Mouse (Mus musculus) small intestine, adult 2 months (tissue): Measurements from ENCODE around the gene 4930452B06Rik. TPM values are rescaled to one million over a fixed set of nuclear protein-coding genes. Genes with fewer than 3 reads are reported as not detected.

Experiments
- H3K27ac ChIP-seq: fragments of 200-500 bp; 2 replicates; pipeline ENCODE4 v1.5.1; 2012; ENCODE audit warnings: low read depth, low read length, control low read depth, inconsistent platforms; ENCODE audit not compliant: insufficient read depth
- H3K27me3 ChIP-seq: fragments of 200-500 bp; 2 replicates; pipeline ENCODE4 v1.6.1; 2012; ENCODE audit warnings: mild to moderate bottlenecking, moderate library complexity, low read length, inconsistent platforms; ENCODE audit not compliant: control insufficient read depth, insufficient read depth
- H3K36me3 ChIP-seq: fragments of 200-500 bp; 2 replicates; pipeline ENCODE4 v1.6.1; 2012; ENCODE audit warnings: mild to moderate bottlenecking, low read length, control low read depth, inconsistent platforms; ENCODE audit not compliant: control insufficient read depth, insufficient read depth
- H3K4me1 ChIP-seq: fragments of 200-500 bp; 2 replicates; pipeline ENCODE4 v1.6.1; 2012; ENCODE audit warnings: low read length, inconsistent platforms, mixed read lengths; ENCODE audit not compliant: control insufficient read depth, insufficient read depth, insufficient read length
- H3K4me3 ChIP-seq: fragments of 200-500 bp; 2 replicates; pipeline ENCODE4 v1.5.1; 2012; ENCODE audit warnings: low read depth, mild to moderate bottlenecking, control low read depth, inconsistent platforms, low read length, moderate library complexity
- CTCF ChIP-seq: fragments of 200-500 bp; IDR thresholded peaks from 2 replicates; pipeline ENCODE4 v1.5.1; 2012; ENCODE audit warnings: low read depth, mild to moderate bottlenecking, control low read depth, inconsistent platforms, low read length, moderate library complexity, mixed read lengths; ENCODE audit not compliant: insufficient replicate concordance, insufficient read length; ENCODE audit errors: extremely low read depth
- POLR2A ChIP-seq: fragments of 200-500 bp; IDR thresholded peaks from 2 replicates; pipeline ENCODE4 v1.6.1; 2012; ENCODE audit warnings: low read depth, mild to moderate bottlenecking, control low read depth, inconsistent platforms, low read length, moderate library complexity
- WGBS: fragments of 180-500 bp; shearing (Covaris S2); methylation state at CpG from one replicate; pipeline ENCODE4 v1.1.7; 2018; 5-methylcytosine and 5-hydroxymethylcytosine counted together
- polyA plus RNA-seq: library from polyadenylated mRNA; depleted of rRNA; stranded (reverse); fragments of >200 nt; gene quantifications from 2 replicates; pipeline ENCODE4 v1.2.3, GENCODE M21; 2012

The 4930452B06Rik gene
- polyA plus RNA-seq, 1 experiment: 0.06 TPM

DNA sequence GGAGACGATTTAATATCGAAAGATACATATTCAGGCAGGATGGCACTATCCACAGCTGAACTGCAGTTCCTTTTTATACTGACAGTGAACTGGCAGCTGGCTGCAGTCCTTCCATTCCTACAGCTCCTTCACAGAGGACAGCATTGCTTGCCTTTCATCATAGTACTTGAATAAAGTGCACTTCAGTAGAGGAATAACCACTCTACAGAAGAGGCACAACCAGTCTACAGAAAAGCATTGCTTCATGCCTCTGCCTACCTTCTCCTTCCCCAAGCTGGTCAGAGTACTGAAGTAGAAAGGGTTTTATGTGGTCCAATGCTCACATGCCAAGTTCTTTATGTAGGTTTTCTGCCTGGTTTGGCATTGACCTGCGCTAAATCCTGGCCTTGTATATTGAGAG is 130.0 kb downstream of the 4930452B06Rik start:
- TF ChIP-seq POLR2A (no peak), CTCF (no peak)
- Histone ChIP-seq H3K4me1 (no peaks in the 10 kb centered on the region), H3K36me3 (no peaks in the 10 kb centered on the region), H3K27me3 (no peaks in the 10 kb centered on the region), H3K4me3 (no peak overlapping the region), H3K27ac (no peak overlapping the region)
- WGBS: 91% methylated on average over 3 of the region's 3 CpGs

DNA sequence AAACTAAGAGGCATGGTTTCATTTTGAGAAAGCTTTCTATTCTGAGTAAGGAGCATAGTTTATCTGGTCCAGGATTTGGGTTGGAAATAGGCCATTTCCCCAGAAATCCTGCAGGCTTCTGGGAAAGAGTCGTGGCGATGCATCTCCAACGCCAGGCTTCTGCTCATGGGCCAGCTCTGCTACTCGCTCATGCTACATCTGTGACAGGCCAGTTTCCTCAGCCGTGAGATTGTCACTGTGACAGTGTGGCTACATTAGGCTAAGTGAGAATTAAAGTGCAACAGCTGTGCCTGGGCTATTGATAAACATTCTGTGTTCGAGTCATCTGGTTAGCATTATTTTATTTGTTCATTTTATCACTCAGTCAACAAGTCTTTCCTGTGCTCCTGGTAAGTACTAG is 140.8 kb downstream of the 4930452B06Rik start:
- 81% methylated on average over 6 of the region's 6 CpGs for WGBS
- H3K27me3 ChIP-seq: no peaks in the 10 kb centered on the region

DNA sequence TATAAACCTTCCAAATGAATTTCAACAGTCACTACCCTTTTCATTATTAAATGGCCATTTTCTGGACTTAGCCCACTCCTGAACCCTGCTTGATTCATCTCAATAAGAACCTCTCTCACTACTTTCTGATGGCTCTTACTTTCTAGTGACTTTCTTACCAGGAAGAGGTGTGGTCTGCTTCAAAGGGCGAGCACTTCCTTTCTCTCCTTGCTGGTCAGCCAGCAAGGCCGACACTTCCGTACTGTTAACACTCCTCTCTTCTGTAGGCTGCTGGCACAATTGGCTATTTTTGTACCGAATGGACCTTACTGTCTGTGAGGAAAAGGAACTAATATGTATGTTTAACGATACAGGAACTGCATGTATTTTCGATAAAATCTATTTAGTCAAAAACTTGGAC is 148.4 kb downstream of the 4930452B06Rik start:
- no peak overlapping the region for H3K4me3 ChIP-seq
- H3K27me3 ChIP-seq: no peaks in the 10 kb centered on the region
- no peaks in the 10 kb centered on the region for H3K36me3 ChIP-seq
- no peaks in the 10 kb centered on the region for H3K4me1 ChIP-seq
- no peak overlapping the region for H3K27ac ChIP-seq
- 69% methylated on average over 6 of the region's 6 CpGs for WGBS
- TF ChIP-seq CTCF: no peak
- no peak for TF ChIP-seq POLR2A

More for the DNA sequence above, 140.8 kb downstream of the 4930452B06Rik start:
- Histone ChIP-seq H3K4me3 (no peak overlapping the region), H3K4me1 (no peaks in the 10 kb centered on the region), H3K36me3 (no peaks in the 10 kb centered on the region), H3K27ac (no peak overlapping the region)
- TF ChIP-seq POLR2A: no peak
- TF ChIP-seq CTCF: no peak

DNA sequence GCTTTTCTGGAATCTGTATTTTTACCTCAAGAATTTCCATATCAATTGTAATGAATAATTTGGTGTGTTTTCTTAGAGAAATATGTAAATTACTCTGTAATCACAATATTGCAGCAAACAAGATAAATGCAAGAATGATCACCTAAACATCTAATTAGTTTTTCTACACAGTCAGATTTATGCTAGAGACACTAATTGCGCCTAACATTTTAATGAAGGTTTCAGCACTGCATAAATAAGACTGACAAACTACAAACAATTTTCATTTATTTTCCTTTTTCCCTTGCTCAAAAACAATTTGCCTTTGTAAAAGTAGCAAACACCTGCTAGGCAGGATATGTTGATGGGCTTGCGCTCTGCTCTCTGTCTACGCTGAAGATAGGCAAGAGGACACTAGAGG is 152.0 kb downstream of the 4930452B06Rik start:
- Histone ChIP-seq H3K27ac (no peak overlapping the region), H3K36me3 (no peaks in the 10 kb centered on the region), H3K4me3 (no peak overlapping the region), H3K27me3 (no peaks in the 10 kb centered on the region), H3K4me1 (no peaks in the 10 kb centered on the region)
- no peak for TF ChIP-seq POLR2A
- no peak for TF ChIP-seq CTCF
- 98% methylated on average over 3 of the region's 3 CpGs for WGBS

DNA sequence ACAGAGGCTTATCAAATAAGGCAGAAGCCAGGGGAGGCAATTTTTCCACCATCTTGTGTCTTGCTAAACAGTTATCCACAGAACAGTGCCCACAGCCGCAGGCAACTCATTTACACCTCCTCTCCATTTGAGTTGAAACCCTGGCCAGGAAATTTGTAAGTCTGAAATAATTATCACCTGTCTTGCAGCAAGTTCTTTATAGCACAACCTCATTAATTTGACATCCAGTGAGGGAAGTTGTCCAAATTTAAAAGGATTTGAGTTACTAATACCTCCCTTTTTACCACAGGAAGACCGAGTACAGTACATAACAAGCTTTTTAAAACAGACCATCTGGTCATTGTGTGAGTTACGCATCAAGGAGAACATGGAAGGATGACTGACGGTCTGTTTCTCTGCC is 154.8 kb downstream of the 4930452B06Rik start:
- Histone ChIP-seq H3K4me3 (no peak overlapping the region), H3K27ac (no peak overlapping the region), H3K27me3 (no peaks in the 10 kb centered on the region), H3K4me1 (no peaks in the 10 kb centered on the region), H3K36me3 (no peaks in the 10 kb centered on the region)
- 89% methylated on average over 4 of the region's 4 CpGs for whole genome bisulfite sequencing
- TF ChIP-seq POLR2A: no peak
- TF ChIP-seq CTCF: no peak

DNA sequence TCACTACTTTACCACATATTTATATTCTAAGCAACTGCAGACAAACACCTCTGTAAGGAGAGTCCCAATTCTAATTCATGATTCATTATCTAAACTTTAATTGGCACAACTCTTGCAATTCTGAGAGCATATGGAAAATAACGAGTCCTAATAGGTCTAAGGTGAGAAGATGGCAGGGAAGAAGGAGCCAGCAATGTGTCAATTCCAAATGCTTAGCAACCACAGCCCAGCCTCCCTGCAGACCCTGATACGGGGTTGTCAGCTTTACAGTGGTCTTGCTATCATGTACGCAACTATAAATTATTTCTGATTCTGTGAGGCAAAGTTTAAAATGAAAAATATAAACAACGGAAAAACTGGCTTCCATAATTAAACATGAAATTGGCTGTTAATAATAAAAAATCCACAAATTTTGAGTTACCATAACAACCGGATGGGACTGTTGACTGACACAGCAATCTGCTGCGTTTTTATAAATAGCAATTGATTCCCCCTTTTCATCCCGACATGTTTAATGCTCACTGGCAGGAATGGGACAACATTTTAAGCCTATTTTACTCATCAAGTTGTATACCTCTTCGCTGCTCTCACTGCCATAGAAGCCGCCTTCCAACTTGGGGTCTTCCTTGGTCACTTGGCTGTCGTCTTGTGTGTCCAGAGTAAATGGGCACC is 155.6 kb downstream of the 4930452B06Rik start:
- no peaks in the 10 kb centered on the region for H3K36me3 ChIP-seq
- WGBS: 84% methylated on average over 10 of the region's 10 CpGs
- H3K4me3 ChIP-seq: no peak overlapping the region
- H3K4me1 ChIP-seq: no peaks in the 10 kb centered on the region
- no peak overlapping the region for H3K27ac ChIP-seq
- TF ChIP-seq POLR2A (no peak), CTCF (no peak)
- H3K27me3 ChIP-seq: no peaks in the 10 kb centered on the region

DNA sequence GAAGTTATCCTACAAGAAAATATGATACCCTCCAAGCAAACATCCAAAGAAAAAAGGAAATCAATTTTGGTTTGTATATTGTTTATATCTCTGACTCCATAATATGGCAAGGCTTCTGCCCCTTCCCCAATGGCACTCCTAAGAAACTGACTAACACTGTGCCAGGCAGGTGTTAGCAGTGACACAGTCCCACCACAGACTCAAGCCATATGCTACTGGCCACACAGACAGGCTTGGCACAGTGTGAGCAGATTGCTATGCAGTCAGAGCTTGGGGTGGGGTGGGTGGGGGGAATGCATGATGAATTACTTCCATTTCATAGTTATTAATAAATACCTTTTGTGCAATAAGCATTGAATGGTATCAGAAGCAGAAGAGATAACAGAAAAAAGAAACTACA is 157.4 kb downstream of the 4930452B06Rik start:
- Histone ChIP-seq H3K27ac (no peak overlapping the region), H3K4me1 (no peaks in the 10 kb centered on the region), H3K36me3 (no peaks in the 10 kb centered on the region), H3K4me3 (no peak overlapping the region), H3K27me3 (no peaks in the 10 kb centered on the region)
- no peak for TF ChIP-seq POLR2A
- no peak for TF ChIP-seq CTCF
